Mouse (Mus musculus) limb, embryonic 14.5 days (tissue): Measurements from ENCODE around the gene Rspo1. TPM values are rescaled to one million over a fixed set of nuclear protein-coding genes. Genes with fewer than 3 reads are reported as not detected.
A peak's percentile ranks its signal among the peaks of the same experiment; 100 is the strongest.
"Not testable (repeated sequence)": the region's sequence is repeated elsewhere in the genome, so short reads cannot be mapped to it uniquely, and the experiment has no call there.

ENCODE experiments used
- ATAC-seq: fragments of 200-750 bp; cut with Nextera tagmentation; 2 replicates; pipeline ENCODE4 v1.8.0; 2017; ENCODE audit warnings: low read depth, moderate number of reproducible peaks, moderate TSS enrichment; ENCODE audit not compliant: low FRiP score
- DNase-seq: peaks from one replicate; pipeline ENCODE4 v3.0.0-alpha.2; 2015; ENCODE audit warnings: low spot score
- H3K27ac ChIP-seq: fragments of 300-500 bp; sonication (generic); replicated peaks from 2 replicates; pipeline ENCODE4 v1.5.1; 2014; ENCODE audit warnings: low read depth, mild to moderate bottlenecking, low read length, moderate library complexity, mixed read lengths
- H3K27me3 ChIP-seq: fragments of 300-500 bp; sonication (generic); 2 replicates; pipeline ENCODE4 v1.6.1; 2014; ENCODE audit warnings: low read length, mixed read lengths; ENCODE audit not compliant: control insufficient read depth, insufficient read depth
- H3K36me3 ChIP-seq: fragments of 300-500 bp; sonication (generic); 2 replicates; pipeline ENCODE4 v1.6.1; 2014; ENCODE audit warnings: mild to moderate bottlenecking, low read length, moderate library complexity, mixed read lengths; ENCODE audit not compliant: control insufficient read depth, insufficient read depth
- H3K4me1 ChIP-seq: fragments of 300-500 bp; sonication (generic); 2 replicates; pipeline ENCODE4 v1.6.1; 2014; ENCODE audit warnings: antibody characterized with exemption, low read length, mixed read lengths; ENCODE audit not compliant: control insufficient read depth, insufficient read depth
- H3K4me2 ChIP-seq: fragments of 300-500 bp; sonication (generic); replicated peaks from 2 replicates; pipeline ENCODE4 v1.6.1; 2014; ENCODE audit warnings: low read depth, mild to moderate bottlenecking, low read length, moderate library complexity; ENCODE audit not compliant: severe bottlenecking
- H3K4me3 ChIP-seq: fragments of 300-500 bp; sonication (generic); replicated peaks from 2 replicates; pipeline ENCODE4 v1.5.1; 2014; ENCODE audit warnings: low read length
- H3K9ac ChIP-seq: fragments of 300-500 bp; sonication (generic); 2 replicates; pipeline ENCODE4 v1.6.1; 2014; ENCODE audit warnings: mild to moderate bottlenecking, low read depth, low read length, moderate library complexity; ENCODE audit not compliant: severe bottlenecking
- H3K9me3 ChIP-seq: fragments of 300-500 bp; sonication (generic); 2 replicates; pipeline ENCODE4 v1.6.1; 2016; ENCODE audit warnings: low read length; ENCODE audit not compliant: control insufficient read depth
- POLR2A ChIP-seq: fragments of 200-500 bp; IDR thresholded peaks from 2 replicates; pipeline ENCODE4 v1.8.0; 2012; ENCODE audit warnings: inconsistent platforms, mild to moderate bottlenecking, moderate library complexity, borderline replicate concordance; ENCODE audit not compliant: insufficient read depth, insufficient read length; ENCODE audit errors: extremely low read depth
- WGBS: fragments of 180-500 bp; shearing (Covaris S2); extraction: QIAGEN DNeasy Blood & Tissue Kit; methylation state at CpG from one replicate; pipeline ENCODE4 v1.1.7; 2014; 5-methylcytosine and 5-hydroxymethylcytosine counted together
- polyA plus RNA-seq, 2 experiments: library from polyadenylated mRNA; depleted of rRNA in 1 of 2; stranded (reverse) in 1 of 2; unstranded in 1 of 2; fragments of >200 nt; fragmentation: Nextera tagmentation in 1 of 2; extraction: Ambion mirVana in 1 of 2; gene quantifications; 2 replicates each; pipeline versions ENCODE4 v1.2.1 to v1.2.3; 2012 to 2014

Gene Rspo1
- polyA plus RNA-seq (2012; rRNA removed) (7.8 and 8.8 TPM in 2 replicates), polyA plus RNA-seq (2014; fragmentation: Nextera tagmentation; extraction: Ambion mirVana) (4.4 and 5.5 TPM in 2 replicates)

- Histone ChIP-seq H3K4me2 (peak within 1 kb of the TSS; percentile 66), H3K27me3 (peaks cover 95% of the 10 kb centered on the region), H3K4me3 (peak within 1 kb of the TSS; percentile 43), H3K27ac (no peak within 1 kb of the TSS), H3K9ac (peak within 1 kb of the TSS; percentile 47), H3K9me3 (no peaks in the 10 kb centered on the region), H3K36me3 (no peaks in the 10 kb centered on the region), H3K4me1 (no peaks in the 10 kb centered on the region)
- TF ChIP-seq POLR2A = no peak
- peak; percentile 24; the same call in 1 of the 2 replicates for ATAC-seq
- no peak for DNase-seq
- 2% methylated on average over 49 of the region's 62 CpGs for WGBS
Observed at GRCm38 (mm10) chr4:124985671-124986602, at the start of gene Rspo1. TSS of gene Rspo1 (plus strand) at chr4:124986430.

DNA sequence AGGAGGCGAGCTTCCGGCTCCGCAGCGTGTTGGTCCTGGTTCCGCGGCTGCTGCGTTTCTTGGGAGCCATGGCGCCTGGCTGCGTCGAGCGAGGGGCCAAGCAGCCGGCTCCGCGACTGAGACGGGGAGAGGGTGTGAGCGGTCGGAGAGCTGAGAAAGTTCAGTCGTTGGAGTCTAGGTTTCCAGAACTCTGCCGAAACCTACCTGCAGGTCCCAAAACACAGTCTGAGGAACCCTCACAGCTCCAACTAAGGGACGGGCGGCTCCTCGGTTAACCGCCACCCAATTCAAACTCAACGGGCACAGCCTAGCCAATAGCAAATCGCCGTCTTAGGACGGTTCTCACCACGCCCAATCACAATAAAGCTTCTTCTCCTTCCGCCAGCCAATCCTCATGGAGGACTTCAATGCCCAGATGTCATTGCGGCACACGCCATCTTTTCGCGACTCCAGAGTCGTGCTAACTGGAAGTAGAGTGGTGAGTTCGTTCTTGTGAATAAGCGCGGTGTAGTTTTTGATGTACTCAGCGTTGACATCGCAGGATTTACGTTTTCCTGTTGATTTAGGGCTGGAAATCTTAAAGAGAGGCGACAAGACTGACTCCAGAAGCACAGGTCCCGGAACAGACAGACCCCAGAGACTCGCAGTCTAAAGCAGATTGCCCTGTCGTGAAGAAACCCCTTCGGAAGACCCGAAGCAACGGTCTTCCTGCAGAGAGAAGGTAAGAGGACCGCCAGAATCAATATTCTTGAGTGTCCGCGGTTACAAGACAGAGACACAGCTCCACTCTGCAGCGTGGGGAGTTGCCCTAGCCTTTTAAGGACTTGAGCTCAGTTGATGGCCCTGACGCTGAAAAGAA is 49.4 kb upstream of the Rspo1 start, which contains the start of gene 9930104L06Rik:
9930104L06Rik (plus strand) TSS at position 436 of the 859 bp plus-strand sequence.
- Histone ChIP-seq H3K4me3 (peak within 1 kb of the TSS; percentile 77), H3K4me2 (peak within 1 kb of the TSS; percentile 70), H3K9me3 (no peaks in the 10 kb centered on the region), H3K36me3 (peaks cover 19% of the 10 kb centered on the region; the same call in 1 of the 2 replicates), H3K9ac (peak within 1 kb of the TSS; percentile 66), H3K4me1 (peaks cover 10% of the 10 kb centered on the region), H3K27me3 (no peaks in the 10 kb centered on the region), H3K27ac (no peak within 1 kb of the TSS)
- under 1% methylated on average over 52 of the region's 52 CpGs for WGBS
- peak; percentile 32; the same call in 1 of the 2 replicates for TF ChIP-seq POLR2A
- DNase-seq = peak; percentile 99
- peak; percentile 100 for ATAC-seq

GRCm38 (mm10) chr4:124939211-124939610 is 47.0 kb upstream of the Rspo1 start, which contains the start of gene Cdca8:
TSS of gene Cdca8 (minus strand) at chr4:124939311.
- not testable (repeated sequence) for H3K9me3 ChIP-seq, H3K27me3 ChIP-seq, H3K27ac ChIP-seq, ATAC-seq, H3K4me3 ChIP-seq, DNase-seq, H3K9ac ChIP-seq, H3K4me2 ChIP-seq
- H3K4me1 ChIP-seq = peaks cover 10% of the 10 kb centered on the region
- WGBS = 83% methylated on average over 4 of the region's 4 CpGs
- H3K36me3 ChIP-seq = peaks cover 29% of the 10 kb centered on the region

- ATAC-seq (0 out of 2 replicates have a peak, but pooled peaks have one; percentile 14), DNase-seq (peak; percentile 77)
- Histone ChIP-seq H3K9me3 (no peaks in the 10 kb centered on the region), H3K27ac (no peak overlapping the region), H3K9ac (no peak overlapping the region), H3K4me1 (no peaks in the 10 kb centered on the region), H3K4me3 (no peak overlapping the region), H3K4me2 (no peak overlapping the region), H3K27me3 (no peaks in the 10 kb centered on the region), H3K36me3 (peaks cover 29% of the 10 kb centered on the region)
- TF ChIP-seq POLR2A = no peak
- 7% methylated on average over 4 of the region's 4 CpGs for whole genome bisulfite sequencing
Observed at GRCm38 (mm10) chr4:124943022-124943421, 43.2 kb upstream of the Rspo1 start.

- ATAC-seq = no peak
- H3K4me3 ChIP-seq = no peak overlapping the region
- no peak overlapping the region for H3K27ac ChIP-seq
- peaks cover 6% of the 10 kb centered on the region; the same call in 1 of the 2 replicates for H3K27me3 ChIP-seq
- no peak for DNase-seq
- no peak for TF ChIP-seq POLR2A
- no peaks in the 10 kb centered on the region for H3K9me3 ChIP-seq
- H3K9ac ChIP-seq = no peak overlapping the region
- peaks cover 24% of the 10 kb centered on the region for H3K36me3 ChIP-seq
- no peaks in the 10 kb centered on the region for H3K4me1 ChIP-seq
- H3K4me2 ChIP-seq = no peak overlapping the region
- 48% methylated on average over 5 of the region's 5 CpGs for WGBS
Observed at GRCm38 (mm10) chr4:124943781-124944180, 42.4 kb upstream of the Rspo1 start.
